Mouse (Mus musculus) inflammation-experienced regulatory T-cells (primary cell): ENCODE results near the gene Traf3. TPM values are rescaled to one million over a fixed set of nuclear protein-coding genes. Genes with fewer than 3 reads are reported as not detected.

Experiments used
- polyA plus RNA-seq, 2 experiments: library from polyadenylated mRNA; unstranded; fragments of 100-300 nt; shearing (Covaris generic); gene quantifications; one replicate each; pipeline ENCODE4 v1.2.1; 2017

The Traf3 gene
- polyA plus RNA-seq = 10 to 100 TPM; 31.8 to 37.5 TPM

DNA sequence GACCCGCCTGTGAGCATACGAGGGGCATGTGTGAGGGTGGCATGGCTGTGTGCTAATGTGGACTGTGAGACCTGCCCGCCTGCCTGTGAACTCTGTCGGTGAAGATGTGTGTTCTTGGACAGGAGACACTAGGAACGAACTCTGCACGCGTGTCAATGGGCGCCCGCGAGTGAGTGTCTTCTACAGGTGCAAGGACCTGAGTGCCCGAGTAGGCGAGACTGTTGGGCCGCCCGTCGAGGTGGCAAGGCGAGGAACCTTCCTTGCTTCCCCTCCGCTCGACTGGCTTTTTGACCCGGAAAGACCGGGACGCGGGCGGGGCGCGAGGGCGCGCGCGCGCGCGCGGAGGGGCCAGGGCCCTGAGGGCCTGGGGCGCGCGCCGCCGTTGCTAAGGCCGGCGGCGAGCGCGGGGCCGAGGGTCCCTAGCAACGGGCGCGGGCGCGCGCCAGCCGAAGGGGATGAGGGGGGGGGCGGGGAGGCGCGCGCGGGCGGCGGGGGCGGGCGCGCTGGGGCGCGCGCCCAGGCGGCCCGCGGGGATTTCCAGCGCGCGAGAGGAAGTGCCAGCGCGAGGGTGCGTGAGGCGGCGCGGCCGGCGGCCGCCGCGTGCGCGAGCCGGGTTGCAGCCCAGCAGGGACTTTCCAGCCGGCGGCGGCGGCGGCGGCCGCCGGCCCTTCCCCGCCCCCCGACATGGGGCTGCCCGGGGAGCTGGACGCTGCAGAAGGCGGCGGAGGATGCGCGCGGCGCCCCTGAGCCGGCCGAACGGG is at the start of gene Traf3:
Gene Traf3, plus strand, starts transcription at position 540 of the 761 bp plus-strand sequence.

DNA sequence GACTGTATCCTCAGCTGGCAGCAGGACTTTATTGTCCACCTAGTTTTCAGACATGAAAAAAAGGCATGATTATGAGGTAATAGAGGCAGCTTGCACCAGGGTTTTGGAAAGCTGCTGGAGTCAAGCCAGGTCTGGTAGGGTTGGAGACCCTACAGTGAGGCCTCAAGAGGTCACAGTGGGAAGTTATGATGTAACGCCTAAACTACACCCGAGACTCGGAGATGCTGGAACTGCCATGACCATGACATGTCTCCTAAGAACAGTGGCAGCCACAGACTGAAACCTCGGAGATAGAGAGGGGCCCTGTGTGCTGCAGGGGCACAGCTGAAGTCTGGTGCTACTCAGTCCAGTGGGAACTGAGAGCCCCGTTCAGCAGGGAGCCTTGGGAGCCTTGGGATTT is 18.3 kb downstream of the Traf3 start, which contains the start of gene 4930595D18Rik:
Gene 4930595D18Rik, minus strand, starts transcription at position 16 of the 400 bp plus-strand sequence.

DNA sequence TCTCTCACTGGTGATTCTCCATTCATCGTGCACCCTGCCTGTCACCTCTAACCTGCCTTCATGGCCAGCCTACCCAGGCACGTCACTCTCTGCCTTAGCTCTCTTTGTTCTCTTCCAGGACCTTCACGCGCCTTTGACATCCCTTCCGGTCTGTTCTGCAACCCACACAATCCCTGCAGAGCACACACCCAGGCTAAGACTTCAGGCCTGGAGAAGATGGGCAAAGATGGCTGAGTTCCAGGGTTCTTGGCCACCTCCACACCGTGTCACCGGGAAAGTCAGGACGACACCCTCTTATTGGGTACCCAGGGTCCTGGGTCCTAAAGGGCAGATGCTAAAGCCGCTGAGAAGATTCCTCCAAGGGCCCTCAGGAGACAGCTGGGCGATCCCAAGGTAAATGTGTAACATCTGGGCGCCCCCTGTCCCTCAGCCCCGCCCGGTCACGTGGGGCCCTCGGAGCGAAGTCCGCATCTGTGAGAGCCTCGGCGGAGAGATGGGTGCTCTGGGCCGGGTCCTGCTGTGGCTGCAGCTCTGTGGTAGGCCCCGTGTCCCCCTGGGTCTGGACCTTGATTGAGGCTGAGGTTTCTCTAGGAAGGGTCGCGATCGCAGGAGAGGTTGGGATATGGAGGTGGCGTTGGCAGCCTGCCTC is 104.6 kb downstream of the Traf3 start, which contains the start of gene Amn:
Gene Amn, plus strand, starts transcription at position 467 of the 649 bp plus-strand sequence.

Other genes starting within 250 kb of the Traf3 start
- 1 to 10 TPM; 5.3 to 6.9 TPM for gene Ankrd9, start 187.3 kb upstream of the Traf3 start, polyA plus RNA-seq
- gene Rcor1, start 127.0 kb upstream of the Traf3 start, polyA plus RNA-seq = 10 to 100 TPM; 40.0 to 56.7 TPM
- gene 4930595D18Rik, start 18.1 kb downstream of the Traf3 start, polyA plus RNA-seq = 1 to 10 TPM in 1 of 2 experiments, under 1 TPM in 1; 0.71 to 1.4 TPM
- not detected for gene Amn, start 104.7 kb downstream of the Traf3 start, polyA plus RNA-seq
- 1 to 10 TPM in 1 of 2 experiments, under 1 TPM in 1; 0.80 to 1.4 TPM for gene Cdc42bpb, start 211.3 kb downstream of the Traf3 start, polyA plus RNA-seq
- gene Lbhd2, start 240.4 kb downstream of the Traf3 start, polyA plus RNA-seq = not detected